Mouse (Mus musculus): ENCODE measurements around the gene Arl4c. TPM values are rescaled to one million over a fixed set of nuclear protein-coding genes. Genes with fewer than 3 reads are reported as not detected.

The Arl4c gene
- total RNA-seq, 2 experiments from 2014 or later, result 9.8 to 10.3 TPM

GRCm38 (mm10) chr1:88705050-88705449 lies 3.0 kb upstream of the Arl4c start:
- peak; percentile 34 to 42 for DNase-seq (ENCODE audit: low spot score in 2 of 2)

- peak; percentile 59 to 60 for DNase-seq (ENCODE audit: low spot score in 2 of 2)
These were observed 810 bp downstream of the Arl4c start for GRCm38 (mm10) chr1:88700961-88701861.

- DNase-seq (ENCODE audit: low spot score in 2 of 2), result peak in 1 of 2 experiments; percentile 29
These were observed 1.9 kb downstream of the Arl4c start for GRCm38 (mm10) chr1:88699856-88700791.

- no peak for DNase-seq (ENCODE audit: low spot score in 2 of 2)
These were observed 2.6 kb downstream of the Arl4c start for GRCm38 (mm10) chr1:88699401-88699800.

- no peak for DNase-seq (ENCODE audit: low spot score in 2 of 2)
These were observed 3.1 kb downstream of the Arl4c start for GRCm38 (mm10) chr1:88698926-88699325.

GRCm38 (mm10) chr1:88698131-88698530 lies 3.9 kb downstream of the Arl4c start:
- no peak for DNase-seq (ENCODE audit: low spot score in 2 of 2)

GRCm38 (mm10) chr1:88696408-88696807 lies 5.6 kb downstream of the Arl4c start:
- no peak for DNase-seq (ENCODE audit: low spot score in 2 of 2)

GRCm38 (mm10) chr1:88694353-88694752 lies 7.7 kb downstream of the Arl4c start:
- DNase-seq (ENCODE audit: low spot score in 2 of 2), result no peak

GRCm38 (mm10) chr1:88692293-88692827 lies 9.7 kb downstream of the Arl4c start:
- no peak for DNase-seq (ENCODE audit: low spot score in 2 of 2)

- peak in 1 of 2 experiments; percentile 20 for DNase-seq (ENCODE audit: low spot score in 2 of 2)
These were observed 11.4 kb downstream of the Arl4c start for GRCm38 (mm10) chr1:88690601-88691000.

GRCm38 (mm10) chr1:88684765-88685164 lies 17.3 kb downstream of the Arl4c start:
- DNase-seq (ENCODE audit: low spot score in 2 of 2), result no peak

GRCm38 (mm10) chr1:88681596-88681995 lies 20.4 kb downstream of the Arl4c start:
- DNase-seq (ENCODE audit: low spot score in 2 of 2), result no peak

- DNase-seq (ENCODE audit: low spot score in 2 of 2), result no peak
These were observed 21.2 kb downstream of the Arl4c start for GRCm38 (mm10) chr1:88680804-88681203.

- DNase-seq (ENCODE audit: low spot score in 2 of 2), result no peak
These were observed 23.7 kb downstream of the Arl4c start for GRCm38 (mm10) chr1:88678231-88678739.

GRCm38 (mm10) chr1:88670807-88671206 lies 31.2 kb downstream of the Arl4c start:
- no peak for DNase-seq (ENCODE audit: low spot score in 2 of 2)

- no peak for DNase-seq (ENCODE audit: low spot score in 2 of 2)
These were observed 32.9 kb downstream of the Arl4c start for GRCm38 (mm10) chr1:88668846-88669810.

GRCm38 (mm10) chr1:88668353-88668752 lies 33.7 kb downstream of the Arl4c start:
- DNase-seq (ENCODE audit: low spot score in 2 of 2), result no peak

GRCm38 (mm10) chr1:88664623-88665022 lies 37.4 kb downstream of the Arl4c start:
- no peak for DNase-seq (ENCODE audit: low spot score in 2 of 2)

GRCm38 (mm10) chr1:88662736-88663135 lies 39.3 kb downstream of the Arl4c start:
- no peak for DNase-seq (ENCODE audit: low spot score in 2 of 2)

- DNase-seq (ENCODE audit: low spot score in 2 of 2), result no peak
These were observed 40.8 kb downstream of the Arl4c start for GRCm38 (mm10) chr1:88661209-88661608.

Measured in adrenal gland, adult 18-20 months (tissue).